In the genomic region with DNA sequence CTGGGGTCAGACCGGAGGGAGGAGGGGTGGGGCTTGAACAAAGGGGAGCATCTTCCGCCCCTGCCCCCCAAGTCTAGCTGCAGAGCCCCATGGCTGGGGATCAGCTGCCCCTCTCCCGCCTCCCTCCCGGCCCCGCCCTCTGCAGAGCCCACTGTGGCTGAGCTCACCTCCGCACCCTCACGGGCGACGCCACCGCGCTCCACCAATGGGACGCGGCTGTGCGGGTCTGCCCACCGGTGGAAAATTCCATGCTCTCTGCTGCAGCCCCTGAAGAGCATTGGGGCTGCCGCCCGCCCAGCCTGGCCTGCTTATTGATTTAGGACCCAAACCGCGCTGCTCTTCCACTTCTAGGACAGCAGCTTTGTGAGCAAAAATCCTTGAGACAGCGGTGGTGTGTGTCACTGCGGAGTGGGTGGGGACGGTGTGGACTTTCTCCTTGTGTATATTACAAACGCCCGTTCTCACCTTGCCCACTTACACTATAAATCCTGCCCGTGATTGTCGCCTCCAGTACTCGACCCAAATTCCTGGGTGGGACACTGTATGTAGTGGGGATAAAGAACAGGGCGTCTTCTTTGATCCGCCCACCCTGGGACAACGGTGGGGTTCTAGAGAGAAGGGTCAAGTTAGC, we compare ENCODE assay signal across 7 mouse cellular contexts.
DNase-seq lines count a peak whose midpoint lies in the region; ATAC-seq and TF ChIP-seq lines count a peak whose summit lies in the region.

No protein-coding gene starts in this region.

- no peaks in the 10 kb centered on the region for H3K9me3 ChIP-seq in forebrain, embryonic 12.5 days
- no peaks in the 10 kb centered on the region for H3K9me3 ChIP-seq in heart, postnatal 0 days (replicated peaks; ENCODE audit: control insufficient read depth, low read length)

- TF ChIP-seq CTCF in heart, postnatal 0 days (IDR thresholded peaks at IDR 0.05; ENCODE audit: low read depth), result no peak
- TF ChIP-seq CTCF in liver, adult 2 months (IDR thresholded peaks at IDR 0.05; ENCODE audit: low read depth, low read length), result no peak

- H3K4me3 ChIP-seq in forebrain, embryonic 12.5 days (replicated peaks), result peak overlapping the region; percentile 50
- H3K4me3 ChIP-seq in heart, postnatal 0 days (ENCODE audit: low read depth, low read length), result peak overlapping the region; percentile 47
- peak overlapping the region; percentile 53 for H3K4me3 ChIP-seq in liver, adult 2 months (ENCODE audit: insufficient read depth, low read depth, low read length)

- peak overlapping the region; percentile 59 for H3K9ac ChIP-seq in forebrain, embryonic 12.5 days
- H3K9ac ChIP-seq in heart, postnatal 0 days (replicated peaks; ENCODE audit: low read depth, low read length), result peak overlapping the region; percentile 43
- peak overlapping the region; percentile 53 for H3K9ac ChIP-seq in liver, adult 2 months (ENCODE audit: low read depth, low read length)

- WGBS in forebrain, embryonic 12.5 days, result 5% methylated on average over 23 of the region's 30 CpGs
- WGBS in heart, postnatal 0 days, result 4% methylated on average over 29 of the region's 30 CpGs
- 4% methylated on average over 30 of the region's 30 CpGs for WGBS in liver, adult 2 months

- H3K4me2 ChIP-seq in forebrain, embryonic 12.5 days, result peak overlapping the region; percentile 90
- H3K4me2 ChIP-seq in heart, postnatal 0 days (ENCODE audit: low read depth, low read length), result peak overlapping the region; percentile 85

- TF ChIP-seq POLR2A in liver, adult 2 months (IDR thresholded peaks at IDR 0.05; ENCODE audit: extremely low read depth, insufficient read depth, low read length), result no peak

- H3K4me1 ChIP-seq in forebrain, embryonic 12.5 days, result peaks cover 16% of the 10 kb centered on the region
- 0 out of 2 replicates have a peak, but pooled peaks cover 2% of the 10 kb centered on the region for H3K4me1 ChIP-seq in heart, postnatal 0 days (ENCODE audit: control insufficient read depth, insufficient read depth)
- H3K4me1 ChIP-seq in liver, adult 2 months (ENCODE audit: control insufficient read depth, insufficient read depth, low read length), result peaks cover 3% of the 10 kb centered on the region

- peak overlapping the region; percentile 71 for H3K27ac ChIP-seq in forebrain, embryonic 12.5 days
- H3K27ac ChIP-seq in heart, postnatal 0 days (ENCODE audit: low read depth), result peak overlapping the region; percentile 74
- H3K27ac ChIP-seq in liver, adult 2 months (replicated peaks; ENCODE audit: insufficient read depth, low read depth, low read length), result peak overlapping the region; percentile 61

- no peaks in the 10 kb centered on the region for H3K79me2 ChIP-seq in liver, adult 2 months (ENCODE audit: control insufficient read depth, insufficient read depth, low read length)

- peak; percentile 86 for DNase-seq in cerebellum, adult 11 months
- DNase-seq in heart, postnatal 0 days (ENCODE audit: low spot score), result peak; percentile 72
- DNase-seq in kidney, postnatal 25 days, result peak; percentile 78 to 89
- peak; percentile 37 for DNase-seq in liver, adult 2 months (ENCODE audit: extremely low read depth, low read depth, low spot score)
- peak; percentile 81 for DNase-seq in neural tube, embryonic 10.5 days (ENCODE audit: extremely low spot score, low spot score)
- peak; percentile 41 for DNase-seq in testis, postnatal 14 days (ENCODE audit: low spot score)

- no peak for TF ChIP-seq EP300 in heart, postnatal 0 days (IDR thresholded peaks at IDR 0.05; ENCODE audit: low read depth)

- H3K36me3 ChIP-seq in forebrain, embryonic 12.5 days (replicated peaks), result no peaks in the 10 kb centered on the region
- no peaks in the 10 kb centered on the region for H3K36me3 ChIP-seq in heart, postnatal 0 days (replicated peaks; ENCODE audit: control insufficient read depth, insufficient read depth, low read length)
- H3K36me3 ChIP-seq in liver, adult 2 months (ENCODE audit: control insufficient read depth, insufficient read depth, low read length), result no peaks in the 10 kb centered on the region

- peak; percentile 95 for ATAC-seq in forebrain, embryonic 12.5 days (ENCODE audit: low FRiP score)
- ATAC-seq in heart, postnatal 0 days (ENCODE audit: insufficient read depth, low read depth), result peak; percentile 97

- H3K27me3 ChIP-seq in forebrain, embryonic 12.5 days, result peaks cover 12% of the 10 kb centered on the region; the same call in 1 of the 2 replicates
- no peaks in the 10 kb centered on the region for H3K27me3 ChIP-seq in heart, postnatal 0 days (ENCODE audit: control insufficient read depth, insufficient read depth, low read length)
- H3K27me3 ChIP-seq in liver, adult 2 months (ENCODE audit: control insufficient read depth, insufficient read depth, low read length), result no peaks in the 10 kb centered on the region

Comparison
In these comparisons a context has a peak if more than half of its experiments do, and no peak if none do; other contexts are left out.
1. Peak in every context shown above with its lines: DNase-seq, ATAC-seq, H3K4me3 ChIP-seq and H3K27ac ChIP-seq.